Mouse (Mus musculus) C2C12 (cell line): ENCODE data around the gene Wwox. TPM values are rescaled to one million over a fixed set of nuclear protein-coding genes. Genes with fewer than 3 reads are reported as not detected.

ENCODE experiments used
- H3K27me3 ChIP-seq: one replicate; pipeline ENCODE4 v1.6.1; 2011; ENCODE audit not compliant: control insufficient read depth, insufficient read depth, insufficient read length
- H3K36me3 ChIP-seq: one replicate; pipeline ENCODE4 v1.6.1; 2011; ENCODE audit not compliant: control insufficient read depth, insufficient read depth
- H3K4me3 ChIP-seq: one replicate; pipeline ENCODE4 v1.5.1; 2011; ENCODE audit warnings: mild to moderate bottlenecking, control low read depth; ENCODE audit not compliant: poor library complexity, insufficient read depth, severe bottlenecking
- H3K79me2 ChIP-seq: one replicate; pipeline ENCODE4 v1.6.1; 2011; ENCODE audit not compliant: control insufficient read depth, insufficient read depth
- H3K79me3 ChIP-seq: one replicate; pipeline ENCODE4 v1.6.1; 2011; ENCODE audit warnings: low read depth, control low read depth
- H3ac ChIP-seq: one replicate; pipeline ENCODE3; 2011; ENCODE audit warnings: low read depth; ENCODE audit not compliant: control insufficient read depth, insufficient read length
- CEBPB ChIP-seq: IDR thresholded peaks from one replicate; pipeline ENCODE4 v1.6.1; 2011; ENCODE audit warnings: low read depth, mild to moderate bottlenecking, control low read depth, moderate library complexity
- CTCF ChIP-seq: IDR thresholded peaks from one replicate; pipeline ENCODE4 v1.5.1; 2011; ENCODE audit not compliant: control insufficient read depth, insufficient read depth, insufficient read length
- FOSL1 ChIP-seq: IDR thresholded peaks from one replicate; pipeline ENCODE4 v1.8.0; 2011; ENCODE audit warnings: mild to moderate bottlenecking, low read length; ENCODE audit not compliant: poor library complexity, insufficient read depth, severe bottlenecking
- MAX ChIP-seq: IDR thresholded peaks from one replicate; pipeline ENCODE4 v1.6.1; 2011; ENCODE audit warnings: mild to moderate bottlenecking, control low read depth
- MYOD1 ChIP-seq: IDR thresholded peaks from one replicate; pipeline ENCODE4 v1.6.1; 2011; ENCODE audit warnings: low read depth; ENCODE audit not compliant: control insufficient read depth, insufficient read length
- MYOG ChIP-seq: IDR thresholded peaks from one replicate; pipeline ENCODE4 v1.6.1; 2011; ENCODE audit not compliant: control insufficient read depth, insufficient read length; ENCODE audit errors: extremely low read depth
- USF1 ChIP-seq: IDR thresholded peaks from one replicate; pipeline ENCODE4 v1.6.1; 2011; ENCODE audit warnings: low read depth, mild to moderate bottlenecking, control low read depth, moderate library complexity
- polyA plus RNA-seq: library from polyadenylated mRNA; unstranded; fragments of >200 nt; fragmentation: generic; extraction: Trizol; gene quantifications from one replicate; pipeline ENCODE4 v1.2.1, GENCODE M21; 2012; ENCODE audit warnings: missing spikeins

Wwox gene
- polyA plus RNA-seq, 1 experiment, result 3.7 TPM

DNA sequence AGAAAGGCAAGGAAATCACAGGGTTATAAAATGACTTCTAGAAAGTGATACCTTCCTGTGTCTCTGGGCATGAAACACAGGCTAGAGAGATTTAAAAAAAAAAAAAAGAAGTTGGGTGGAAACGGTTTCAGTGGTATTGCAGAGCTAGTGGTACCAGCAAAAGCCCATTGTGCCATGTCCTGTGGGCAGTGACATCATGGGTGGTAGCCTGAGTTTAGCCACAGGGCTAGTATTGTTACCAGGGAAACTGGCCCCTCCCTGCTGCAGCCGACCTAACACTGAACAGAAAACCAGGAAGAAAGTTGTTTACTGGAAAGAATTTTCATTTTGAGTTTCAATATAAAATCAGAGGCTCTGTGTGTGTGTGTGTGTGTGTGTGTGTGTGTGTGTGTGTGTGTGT lies 836.8 kb downstream of the Wwox start:
- no peaks in the 10 kb centered on the region for H3K79me2 ChIP-seq
- H3K36me3 ChIP-seq, result no peaks in the 10 kb centered on the region
- H3K4me3 ChIP-seq, result no peak overlapping the region
- no peaks in the 10 kb centered on the region for H3K27me3 ChIP-seq
- no peak overlapping the region for H3ac ChIP-seq
- TF ChIP-seq FOSL1 (no peak), USF1 (no peak), MAX (no peak), CTCF (no peak), MYOD1 (no peak), CEBPB (no peak), MYOG (no peak)
- H3K79me3 ChIP-seq, result no peaks in the 10 kb centered on the region

DNA sequence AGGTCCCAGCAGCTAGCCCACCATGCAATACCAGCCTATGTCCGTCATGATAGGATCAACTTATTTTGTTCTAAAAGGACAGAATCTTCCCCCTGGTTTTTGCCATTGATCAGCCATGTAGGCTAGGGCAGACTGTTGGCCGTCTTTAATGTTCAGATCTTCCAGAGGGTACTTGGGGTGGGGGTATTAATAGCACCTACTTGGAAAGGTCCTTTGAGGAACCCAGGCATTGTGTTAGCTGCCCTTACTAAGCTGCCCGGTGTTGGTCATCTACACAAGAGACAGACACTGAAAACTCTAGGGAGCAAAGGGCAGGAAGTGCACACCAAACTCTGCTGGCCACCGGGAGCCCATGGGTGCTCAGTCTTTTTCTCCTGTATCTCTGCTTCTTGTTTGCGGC lies 838.8 kb downstream of the Wwox start:
- no peaks in the 10 kb centered on the region for H3K27me3 ChIP-seq
- no peaks in the 10 kb centered on the region for H3K79me3 ChIP-seq
- no peak for TF ChIP-seq CTCF
- no peak for TF ChIP-seq USF1
- TF ChIP-seq MYOD1, result no peak
- TF ChIP-seq CEBPB, result no peak
- TF ChIP-seq MAX, result no peak
- no peak for TF ChIP-seq MYOG
- no peak for TF ChIP-seq FOSL1
- no peaks in the 10 kb centered on the region for H3K79me2 ChIP-seq
- H3ac ChIP-seq, result no peak overlapping the region
- H3K4me3 ChIP-seq, result no peak overlapping the region
- H3K36me3 ChIP-seq, result no peaks in the 10 kb centered on the region

DNA sequence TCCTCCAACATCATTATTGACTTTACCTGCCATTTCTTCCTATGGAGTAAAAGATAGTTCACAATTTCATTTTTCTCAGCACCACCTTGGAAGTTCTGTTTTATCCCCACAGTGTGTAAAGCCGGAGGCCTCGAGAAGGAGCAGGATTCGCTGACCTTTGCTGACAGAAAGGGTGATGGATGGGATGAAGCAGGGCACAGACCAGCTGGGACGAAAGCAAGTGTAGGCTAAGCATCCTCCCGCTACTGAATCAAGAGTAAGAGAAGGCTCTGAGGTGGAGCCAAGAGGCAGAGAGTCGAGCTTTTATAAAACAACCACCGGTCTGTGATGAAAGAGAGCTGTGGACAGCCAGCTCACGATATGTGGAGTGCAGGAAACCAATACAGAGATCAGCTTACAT lies 850.8 kb downstream of the Wwox start:
- no peaks in the 10 kb centered on the region for H3K27me3 ChIP-seq
- TF ChIP-seq FOSL1, result no peak
- TF ChIP-seq MYOG, result no peak
- no peak for TF ChIP-seq CEBPB
- no peak for TF ChIP-seq MYOD1

DNA sequence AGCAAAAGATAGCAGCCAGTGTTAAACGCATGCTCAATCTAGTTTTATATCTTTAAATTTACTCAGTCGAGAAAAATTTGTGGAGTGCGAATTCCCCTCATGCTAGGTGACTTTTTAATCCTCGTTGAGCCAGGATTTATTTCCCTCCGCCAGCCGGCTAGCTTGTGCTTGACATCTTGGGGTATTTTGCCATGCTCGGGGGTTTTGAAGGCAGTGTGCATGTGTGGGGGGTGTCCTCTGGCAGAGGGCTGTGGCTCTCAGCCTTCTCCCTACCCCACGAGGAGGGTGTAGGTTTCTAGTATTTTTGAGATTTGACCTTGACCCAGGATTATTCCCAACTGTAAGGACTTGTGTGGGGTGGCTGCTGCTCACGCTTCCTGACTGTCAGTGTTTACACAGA lies 857.3 kb downstream of the Wwox start:
- H3ac ChIP-seq, result no peak overlapping the region
- no peaks in the 10 kb centered on the region for H3K79me3 ChIP-seq
- H3K27me3 ChIP-seq, result no peaks in the 10 kb centered on the region
- H3K4me3 ChIP-seq, result no peak overlapping the region
- no peaks in the 10 kb centered on the region for H3K79me2 ChIP-seq
- no peaks in the 10 kb centered on the region for H3K36me3 ChIP-seq
- TF ChIP-seq MYOG (no peak), MAX (no peak), MYOD1 (no peak), USF1 (no peak), CTCF (no peak), FOSL1 (no peak), CEBPB (no peak)

More for the DNA sequence above, 850.8 kb downstream of the Wwox start:
- Histone ChIP-seq H3K79me2 (no peaks in the 10 kb centered on the region), H3K36me3 (no peaks in the 10 kb centered on the region), H3ac (no peak overlapping the region), H3K79me3 (no peaks in the 10 kb centered on the region), H3K4me3 (no peak overlapping the region)

DNA sequence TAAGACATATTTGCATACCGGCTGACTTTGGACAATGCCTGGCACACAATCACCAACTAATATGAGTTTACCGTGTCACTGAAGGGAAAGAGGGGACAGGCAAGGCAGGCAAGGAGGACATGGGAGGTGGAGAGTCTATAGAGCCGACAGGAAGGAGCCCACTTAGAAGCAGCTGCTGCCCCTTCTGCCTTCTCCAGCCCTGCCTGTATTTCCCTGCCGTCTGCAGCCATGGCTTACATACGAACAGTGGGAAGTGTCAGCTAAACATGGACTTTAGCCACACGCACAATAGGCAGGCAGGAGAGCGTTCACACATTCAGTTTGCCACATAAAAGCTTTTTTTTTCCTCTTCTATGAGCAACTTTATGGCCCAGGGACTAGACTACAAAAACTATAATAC lies 863.0 kb downstream of the Wwox start:
- H3K36me3 ChIP-seq, result no peaks in the 10 kb centered on the region
- no peaks in the 10 kb centered on the region for H3K79me3 ChIP-seq
- H3K4me3 ChIP-seq, result no peak overlapping the region
- no peak overlapping the region for H3ac ChIP-seq
- TF ChIP-seq CEBPB (no peak), USF1 (no peak), MAX (no peak), FOSL1 (no peak), CTCF (no peak), MYOD1 (no peak), MYOG (no peak)
- no peaks in the 10 kb centered on the region for H3K27me3 ChIP-seq
- H3K79me2 ChIP-seq, result no peaks in the 10 kb centered on the region

DNA sequence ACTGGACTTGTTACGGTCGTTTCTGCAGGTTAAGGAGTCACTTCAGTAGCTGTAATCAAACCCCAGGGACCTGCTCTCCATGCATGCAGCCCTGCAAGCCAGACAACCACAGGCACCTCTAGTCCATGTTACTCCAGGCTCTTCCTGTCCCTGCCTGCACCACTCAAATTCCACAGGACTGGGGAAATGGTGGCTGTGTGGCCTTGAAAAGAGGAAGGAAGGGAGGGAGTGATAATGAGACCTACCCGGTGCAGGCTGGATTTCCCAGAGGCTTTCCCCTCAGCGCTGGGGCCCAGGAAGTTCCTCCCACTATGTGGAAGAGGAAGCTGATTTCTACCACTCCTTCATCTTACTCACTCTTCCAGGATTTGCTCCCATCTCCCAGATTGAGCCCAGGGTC lies 868.0 kb downstream of the Wwox start:
- Histone ChIP-seq H3K4me3 (no peak overlapping the region), H3K79me2 (no peaks in the 10 kb centered on the region)

More for the DNA sequence above, 868.0 kb downstream of the Wwox start:
- Histone ChIP-seq H3K79me3 (no peaks in the 10 kb centered on the region), H3K36me3 (no peaks in the 10 kb centered on the region), H3ac (no peak overlapping the region), H3K27me3 (no peaks in the 10 kb centered on the region)
- no peak for TF ChIP-seq FOSL1
- no peak for TF ChIP-seq USF1
- no peak for TF ChIP-seq MYOD1
- no peak for TF ChIP-seq CEBPB
- no peak for TF ChIP-seq MAX
- TF ChIP-seq CTCF, result no peak
- no peak for TF ChIP-seq MYOG
